Mouse (Mus musculus): ENCODE measurements around the gene Magohb.

Magohb gene

DNA sequence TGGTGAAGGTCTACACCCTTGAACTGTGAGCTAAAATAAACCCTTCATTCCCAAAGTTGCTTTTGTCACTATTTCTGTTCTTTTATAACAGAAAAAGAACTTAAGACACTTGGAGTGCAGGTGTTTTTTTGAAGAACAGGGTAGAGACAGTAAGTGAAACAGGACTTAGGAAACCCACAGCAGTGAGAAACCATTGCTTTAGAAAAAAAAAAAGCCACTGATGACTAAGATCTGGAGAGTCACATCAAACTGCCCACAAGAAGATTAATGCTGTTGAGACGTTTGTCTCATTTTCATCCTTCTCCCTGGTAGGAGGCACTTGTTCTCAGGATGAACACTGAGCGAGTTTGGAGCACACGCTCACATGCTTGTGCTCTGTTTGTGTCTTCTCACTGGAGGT lies 31.0 kb downstream of the Magohb start:
- DNase-seq (ENCODE audit: low spot score) = no peak

DNA sequence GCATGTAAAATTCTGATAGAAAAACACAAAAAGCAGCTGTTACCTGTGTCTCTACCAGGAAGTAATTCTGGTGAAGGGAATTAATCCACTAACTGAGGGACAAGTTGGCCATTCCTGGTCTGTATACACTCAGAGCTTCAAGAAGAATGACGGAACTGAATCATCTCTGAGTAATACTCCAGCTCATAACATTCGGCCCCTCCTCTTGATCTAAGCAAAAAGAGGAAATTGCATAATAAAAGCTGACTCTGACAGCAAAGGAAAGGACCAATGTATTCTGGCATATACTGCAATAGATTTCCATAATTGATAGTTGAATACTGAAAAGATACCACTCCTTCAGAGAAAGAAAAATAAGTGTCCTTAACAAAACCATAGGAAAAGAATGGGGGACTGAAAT lies 45.8 kb downstream of the Magohb start, which contains the start of gene Klra2:
Gene Klra2, minus strand, starts transcription at position 157 of the 400 bp plus-strand sequence.
- no peak for DNase-seq (ENCODE audit: low spot score)

DNA sequence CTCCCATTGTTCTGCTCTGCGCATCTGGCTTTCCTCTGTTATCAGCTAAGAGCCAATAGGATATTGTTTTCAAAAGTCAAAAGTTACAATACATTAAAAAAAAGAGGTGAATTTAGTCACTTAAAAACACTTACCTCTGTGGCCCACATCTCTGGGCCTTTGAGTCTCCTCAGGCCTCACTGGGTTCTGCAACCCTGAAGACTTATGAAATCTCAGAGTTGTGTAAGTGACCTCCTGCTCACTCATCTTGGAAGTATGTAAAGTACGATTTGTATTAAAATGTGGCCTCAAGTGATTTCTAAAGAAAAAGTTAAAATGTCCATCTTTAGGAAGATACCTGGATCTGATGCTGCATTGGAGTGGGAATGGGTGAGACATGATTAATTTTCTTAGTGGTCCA lies 48.0 kb downstream of the Magohb start:
- DNase-seq (ENCODE audit: low spot score) = no peak
